Mouse (Mus musculus): Measurements from ENCODE around the gene Nyap2. TPM values are rescaled to one million over a fixed set of nuclear protein-coding genes. Genes with fewer than 3 reads are reported as not detected.
"Not testable (repeated sequence)": the region's sequence is repeated elsewhere in the genome, so short reads cannot be mapped to it uniquely, and the experiment has no call there.

Gene Nyap2
- polyA plus RNA-seq, 1 experiment from 2014 or later: not detected

DNA sequence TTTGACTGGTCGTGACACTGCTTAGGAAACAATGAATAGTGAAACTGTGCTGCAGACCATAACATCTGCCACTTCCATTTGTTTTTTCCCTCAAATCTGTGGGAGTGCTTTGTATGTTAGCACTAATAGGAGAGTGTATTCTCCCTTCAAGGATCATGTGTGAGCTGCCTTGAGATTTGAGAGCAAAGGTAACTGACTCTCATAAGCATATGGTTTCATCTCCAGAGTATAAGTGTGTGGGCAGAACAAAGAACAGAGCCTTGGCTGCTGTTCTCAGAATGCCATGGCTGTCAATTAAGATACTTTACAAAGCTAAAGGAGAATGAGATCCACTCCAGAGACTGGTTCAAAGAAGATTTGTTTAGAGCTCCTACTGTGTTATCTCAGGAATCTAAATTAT is 96.6 kb downstream of the Nyap2 start:
- no peaks in the 10 kb centered on the region for H3K36me3 ChIP-seq (ENCODE audit: insufficient read depth, low read length)
- H3K4me2 ChIP-seq (ENCODE audit: low read length): no peak overlapping the region
- DNase-seq (ENCODE audit: low spot score) (no peak), ATAC-seq (replicated peaks; ENCODE audit: low FRiP score, low read depth) (no peak)
- WGBS: 58% methylated on average over 1 of the region's 1 CpGs
- no peaks in the 10 kb centered on the region for H3K4me1 ChIP-seq (replicated peaks; ENCODE audit: insufficient read depth, low read length)
- no peak overlapping the region for H3K9ac ChIP-seq (ENCODE audit: low read depth, low read length)
- no peaks in the 10 kb centered on the region for H3K27me3 ChIP-seq (ENCODE audit: insufficient read depth, low read length)
- H3K27ac ChIP-seq: no peak overlapping the region
- H3K9me3 ChIP-seq (replicated peaks; ENCODE audit: low read length): no peaks in the 10 kb centered on the region
- H3K4me3 ChIP-seq (replicated peaks; ENCODE audit: low read depth, low read length): no peak overlapping the region
- no peak for TF ChIP-seq CTCF (IDR thresholded peaks at IDR 0.05; ENCODE audit: low read depth)

DNA sequence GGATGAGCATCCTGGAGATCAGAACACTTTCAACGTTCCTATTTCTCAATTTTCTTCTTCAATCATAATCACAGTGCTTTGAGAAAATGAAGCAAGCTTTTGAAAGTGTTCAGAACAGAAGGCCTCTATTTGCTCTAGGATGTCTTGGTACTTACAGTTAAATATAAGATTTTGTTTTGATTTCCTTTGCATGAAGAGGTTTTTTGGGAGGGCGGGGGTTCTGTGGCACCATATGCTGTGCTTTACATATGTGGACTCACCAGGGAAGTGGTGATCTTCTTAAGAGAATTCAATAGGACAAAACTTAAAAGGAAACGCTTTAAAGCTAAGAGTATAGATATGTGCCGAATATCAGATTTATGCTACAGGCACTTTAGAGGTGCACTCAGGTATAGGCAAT is 103.0 kb downstream of the Nyap2 start:
- Histone ChIP-seq H3K36me3 (ENCODE audit: insufficient read depth, low read length) (no peaks in the 10 kb centered on the region), H3K4me2 (ENCODE audit: low read length) (no peak overlapping the region), H3K4me3 (replicated peaks; ENCODE audit: low read depth, low read length) (no peak overlapping the region), H3K27ac (no peak overlapping the region), H3K9me3 (replicated peaks; ENCODE audit: low read length) (no peaks in the 10 kb centered on the region), H3K9ac (ENCODE audit: low read depth, low read length) (no peak overlapping the region), H3K27me3 (ENCODE audit: insufficient read depth, low read length) (no peaks in the 10 kb centered on the region), H3K4me1 (replicated peaks; ENCODE audit: insufficient read depth, low read length) (no peaks in the 10 kb centered on the region)
- DNase-seq (ENCODE audit: low spot score): no peak
- no peak for TF ChIP-seq CTCF (IDR thresholded peaks at IDR 0.05; ENCODE audit: low read depth)
- 95% methylated on average over 4 of the region's 4 CpGs for WGBS
- ATAC-seq (replicated peaks; ENCODE audit: low FRiP score, low read depth): no peak

DNA sequence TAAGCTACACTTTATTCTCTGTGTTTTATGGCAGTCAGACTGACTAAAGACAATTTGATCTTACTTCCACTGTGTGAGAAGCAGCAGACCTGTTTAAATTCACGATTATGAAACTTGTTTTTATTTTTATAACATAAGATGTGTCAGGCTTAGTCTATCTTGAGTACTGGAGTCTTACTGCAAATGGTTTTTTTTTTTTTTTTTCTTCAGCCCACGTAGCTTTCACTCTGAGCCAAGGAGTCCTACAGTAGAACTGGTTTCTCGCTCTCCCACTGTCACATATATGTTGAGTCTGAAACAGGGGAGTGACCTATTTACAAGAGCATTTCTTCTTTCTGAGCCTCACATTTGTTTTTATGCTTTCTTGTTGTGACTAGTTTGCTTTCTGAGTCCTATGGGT is 103.9 kb downstream of the Nyap2 start:
- WGBS: 58% methylated on average over 3 of the region's 3 CpGs

DNA sequence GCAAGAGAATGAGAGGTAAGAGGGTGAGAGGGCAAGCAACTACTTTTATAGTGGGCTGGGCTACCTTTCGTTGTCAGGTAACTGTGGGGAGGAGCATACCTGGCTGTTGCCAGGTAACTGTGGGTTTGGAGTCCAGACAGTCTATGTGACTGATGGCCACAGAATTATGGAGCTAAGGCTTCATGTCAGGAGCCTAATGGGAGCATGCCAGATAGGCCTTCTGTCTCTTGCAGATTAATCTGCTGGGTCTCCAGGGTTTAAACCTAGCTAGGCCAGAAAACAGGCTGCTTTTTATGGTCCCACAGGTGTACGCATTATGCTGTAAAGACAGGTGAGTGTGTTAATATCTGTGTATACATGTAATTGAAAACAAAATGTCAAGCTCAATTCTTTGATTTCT is 132.8 kb downstream of the Nyap2 start:
- Histone ChIP-seq H3K27ac (no peak overlapping the region), H3K9ac (ENCODE audit: low read depth, low read length) (no peak overlapping the region), H3K4me2 (ENCODE audit: low read length) (no peak overlapping the region), H3K36me3 (ENCODE audit: insufficient read depth, low read length) (no peaks in the 10 kb centered on the region), H3K4me3 (replicated peaks; ENCODE audit: low read depth, low read length) (no peak overlapping the region), H3K27me3 (ENCODE audit: insufficient read depth, low read length) (no peaks in the 10 kb centered on the region), H3K9me3 (replicated peaks; ENCODE audit: low read length) (no peaks in the 10 kb centered on the region), H3K4me1 (replicated peaks; ENCODE audit: insufficient read depth, low read length) (no peaks in the 10 kb centered on the region)
- no peak for DNase-seq (ENCODE audit: low spot score)
- no peak for ATAC-seq (replicated peaks; ENCODE audit: low FRiP score, low read depth)
- no peak for TF ChIP-seq CTCF (IDR thresholded peaks at IDR 0.05; ENCODE audit: low read depth)
- 81% methylated on average over 2 of the region's 2 CpGs for WGBS

More for the DNA sequence above, 103.9 kb downstream of the Nyap2 start:
- H3K4me3 ChIP-seq (replicated peaks; ENCODE audit: low read depth, low read length): no peak overlapping the region
- H3K27me3 ChIP-seq (ENCODE audit: insufficient read depth, low read length): no peaks in the 10 kb centered on the region
- no peaks in the 10 kb centered on the region for H3K36me3 ChIP-seq (ENCODE audit: insufficient read depth, low read length)
- no peaks in the 10 kb centered on the region for H3K9me3 ChIP-seq (replicated peaks; ENCODE audit: low read length)
- DNase-seq (ENCODE audit: low spot score): no peak
- no peak overlapping the region for H3K9ac ChIP-seq (ENCODE audit: low read depth, low read length)
- H3K4me2 ChIP-seq (ENCODE audit: low read length): no peak overlapping the region
- no peaks in the 10 kb centered on the region for H3K4me1 ChIP-seq (replicated peaks; ENCODE audit: insufficient read depth, low read length)
- TF ChIP-seq CTCF (IDR thresholded peaks at IDR 0.05; ENCODE audit: low read depth): no peak
- H3K27ac ChIP-seq: no peak overlapping the region
- no peak for ATAC-seq (replicated peaks; ENCODE audit: low FRiP score, low read depth)

DNA sequence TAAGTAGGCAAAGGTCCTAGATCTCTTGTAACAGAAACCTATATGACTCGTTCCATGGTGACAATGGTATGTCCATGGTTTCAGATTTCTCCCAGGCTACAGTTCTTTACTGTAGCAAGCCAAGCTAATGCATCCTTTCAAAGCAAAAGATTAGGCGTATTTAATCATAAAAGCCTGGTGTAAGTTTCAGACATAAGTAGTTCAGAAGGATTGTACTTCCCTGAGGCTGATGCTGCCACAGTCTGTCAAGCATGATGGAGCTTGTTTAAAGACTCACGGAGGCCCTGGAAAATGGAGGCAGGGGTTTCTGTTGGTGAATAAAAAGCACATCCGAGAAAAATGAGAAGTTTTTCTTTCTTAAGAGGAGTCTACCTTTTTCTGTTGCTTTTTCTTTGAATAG is 134.7 kb downstream of the Nyap2 start:
- no peak overlapping the region for H3K4me2 ChIP-seq (ENCODE audit: low read length)
- ATAC-seq (replicated peaks; ENCODE audit: low FRiP score, low read depth): no peak
- 49% methylated on average over 4 of the region's 4 CpGs for WGBS
- H3K9me3 ChIP-seq (replicated peaks; ENCODE audit: low read length): no peaks in the 10 kb centered on the region
- no peaks in the 10 kb centered on the region for H3K27me3 ChIP-seq (ENCODE audit: insufficient read depth, low read length)
- TF ChIP-seq CTCF (IDR thresholded peaks at IDR 0.05; ENCODE audit: low read depth): no peak
- no peak overlapping the region for H3K4me3 ChIP-seq (replicated peaks; ENCODE audit: low read depth, low read length)
- DNase-seq (ENCODE audit: low spot score): no peak
- no peaks in the 10 kb centered on the region for H3K36me3 ChIP-seq (ENCODE audit: insufficient read depth, low read length)
- H3K27ac ChIP-seq: no peak overlapping the region
- H3K4me1 ChIP-seq (replicated peaks; ENCODE audit: insufficient read depth, low read length): no peaks in the 10 kb centered on the region
- H3K9ac ChIP-seq (ENCODE audit: low read depth, low read length): no peak overlapping the region

DNA sequence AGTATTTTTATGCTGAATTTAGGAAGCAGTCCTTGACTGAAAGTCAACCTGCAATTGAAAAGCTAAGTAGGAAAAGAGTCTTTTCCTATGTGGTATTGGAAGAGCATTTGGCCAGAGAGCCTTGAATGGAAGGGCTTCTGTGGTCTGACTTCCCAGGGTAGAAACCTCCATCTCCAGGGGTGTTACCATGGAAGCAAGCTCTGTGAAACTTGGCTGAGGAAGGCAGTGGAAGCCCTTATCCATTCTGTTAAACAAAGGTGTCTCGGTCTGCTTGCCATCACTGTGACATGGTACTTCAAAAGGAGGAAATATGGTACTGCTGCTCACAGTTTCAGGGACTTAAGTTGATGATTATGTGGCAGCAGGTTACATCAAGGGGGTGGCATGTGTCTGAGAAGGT is 143.0 kb downstream of the Nyap2 start:
- Histone ChIP-seq H3K27ac (no peak overlapping the region), H3K4me1 (replicated peaks; ENCODE audit: insufficient read depth, low read length) (no peaks in the 10 kb centered on the region), H3K4me2 (ENCODE audit: low read length) (no peak overlapping the region), H3K4me3 (replicated peaks; ENCODE audit: low read depth, low read length) (no peak overlapping the region), H3K36me3 (ENCODE audit: insufficient read depth, low read length) (no peaks in the 10 kb centered on the region), H3K9ac (ENCODE audit: low read depth, low read length) (no peak overlapping the region), H3K27me3 (ENCODE audit: insufficient read depth, low read length) (no peaks in the 10 kb centered on the region), H3K9me3 (replicated peaks; ENCODE audit: low read length) (no peaks in the 10 kb centered on the region)
- 68% methylated on average over 1 of the region's 1 CpGs for WGBS
- DNase-seq (ENCODE audit: low spot score) (no peak), ATAC-seq (replicated peaks; ENCODE audit: low FRiP score, low read depth) (no peak)
- TF ChIP-seq CTCF (IDR thresholded peaks at IDR 0.05; ENCODE audit: low read depth): no peak

DNA sequence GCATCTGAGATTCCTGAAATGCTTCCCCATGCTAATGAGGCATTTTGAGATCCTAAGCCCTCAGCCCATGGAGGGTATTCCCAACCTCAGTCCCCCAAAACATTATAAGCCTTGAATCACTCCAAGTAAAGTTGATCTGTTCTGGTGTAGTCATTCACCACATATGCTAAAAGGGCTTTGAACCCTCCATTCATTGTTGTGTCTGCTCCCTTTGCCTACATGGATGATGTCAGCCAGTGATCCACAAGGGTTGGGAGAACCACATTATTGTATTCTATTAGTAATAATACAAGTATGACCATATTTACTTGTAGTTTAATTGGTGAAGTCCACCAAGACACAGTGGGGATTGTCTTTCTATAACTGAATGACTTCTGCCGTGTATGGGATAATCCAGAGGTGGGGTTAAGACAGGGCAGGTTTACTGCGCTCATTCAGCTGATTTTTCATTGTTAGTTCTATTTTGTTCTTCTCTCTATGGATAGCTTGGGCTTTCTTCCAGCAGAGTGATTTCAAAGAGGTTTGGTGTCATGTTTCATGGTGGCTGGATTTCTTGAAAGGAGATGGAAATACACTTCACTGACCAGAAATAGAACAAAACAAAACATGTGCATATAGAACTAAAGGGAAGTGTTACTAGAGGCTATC is 155.1 kb downstream of the Nyap2 start:
- ATAC-seq (replicated peaks; ENCODE audit: low FRiP score, low read depth) (no peak), DNase-seq (ENCODE audit: low spot score) (peak; percentile 35)
- no peaks in the 10 kb centered on the region; the same call in 1 of the 2 replicates for H3K4me1 ChIP-seq (replicated peaks; ENCODE audit: insufficient read depth, low read length)
- H3K27ac ChIP-seq: no peak overlapping the region
- no peak overlapping the region for H3K4me2 ChIP-seq (ENCODE audit: low read length)
- WGBS: 13% methylated on average over 2 of the region's 2 CpGs
- H3K36me3 ChIP-seq (ENCODE audit: insufficient read depth, low read length): no peaks in the 10 kb centered on the region
- TF ChIP-seq CTCF (IDR thresholded peaks at IDR 0.05; ENCODE audit: low read depth): no peak
- H3K27me3 ChIP-seq (ENCODE audit: insufficient read depth, low read length): no peaks in the 10 kb centered on the region
- H3K9ac ChIP-seq (ENCODE audit: low read depth, low read length): no peak overlapping the region
- H3K9me3 ChIP-seq (replicated peaks; ENCODE audit: low read length): no peaks in the 10 kb centered on the region
- H3K4me3 ChIP-seq (replicated peaks; ENCODE audit: low read depth, low read length): no peak overlapping the region

DNA sequence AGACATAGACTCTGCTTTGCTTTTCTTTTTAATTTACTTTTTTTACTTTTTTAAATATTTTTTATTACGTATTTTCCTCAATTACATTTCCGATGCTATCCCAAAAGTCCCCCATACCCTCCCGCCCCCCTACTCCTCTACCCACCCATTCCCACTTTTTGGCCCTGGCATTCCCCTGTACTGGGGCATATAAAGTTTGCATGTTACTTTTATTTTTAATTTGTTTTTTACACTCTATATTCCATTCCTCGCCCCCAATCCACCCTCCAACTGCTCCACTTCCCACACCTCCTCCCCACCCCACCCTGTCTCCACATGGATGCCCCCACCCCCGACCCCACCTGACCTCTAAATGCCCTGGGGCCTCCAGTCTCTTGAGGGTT is 155.6 kb downstream of the Nyap2 start:
- not testable (repeated sequence) for H3K9ac ChIP-seq (ENCODE audit: low read depth, low read length); H3K4me3 ChIP-seq (replicated peaks; ENCODE audit: low read depth, low read length); H3K36me3 ChIP-seq (ENCODE audit: insufficient read depth, low read length); ATAC-seq (replicated peaks; ENCODE audit: low FRiP score, low read depth); H3K27me3 ChIP-seq (ENCODE audit: insufficient read depth, low read length); DNase-seq (ENCODE audit: low spot score); H3K4me1 ChIP-seq (replicated peaks; ENCODE audit: insufficient read depth, low read length); H3K9me3 ChIP-seq (replicated peaks; ENCODE audit: low read length); H3K27ac ChIP-seq; H3K4me2 ChIP-seq (ENCODE audit: low read length)
- 80% methylated on average over 5 of the region's 5 CpGs for WGBS
